Mouse (Mus musculus): ENCODE results near the gene Stra6. TPM values are rescaled to one million over a fixed set of nuclear protein-coding genes. Genes with fewer than 3 reads are reported as not detected.

Stra6 gene
- total RNA-seq, 2 experiments from 2014 or later, result 6.3 to 10.8 TPM

GRCm38 (mm10) chr9:58163146-58163545 lies 99.6 kb downstream of the Stra6 start:
- DNase-seq (ENCODE audit: low spot score in 2 of 2), result no peak

GRCm38 (mm10) chr9:58165779-58166178 lies 102.2 kb downstream of the Stra6 start:
- DNase-seq (ENCODE audit: low spot score in 2 of 2), result no peak

DNA sequence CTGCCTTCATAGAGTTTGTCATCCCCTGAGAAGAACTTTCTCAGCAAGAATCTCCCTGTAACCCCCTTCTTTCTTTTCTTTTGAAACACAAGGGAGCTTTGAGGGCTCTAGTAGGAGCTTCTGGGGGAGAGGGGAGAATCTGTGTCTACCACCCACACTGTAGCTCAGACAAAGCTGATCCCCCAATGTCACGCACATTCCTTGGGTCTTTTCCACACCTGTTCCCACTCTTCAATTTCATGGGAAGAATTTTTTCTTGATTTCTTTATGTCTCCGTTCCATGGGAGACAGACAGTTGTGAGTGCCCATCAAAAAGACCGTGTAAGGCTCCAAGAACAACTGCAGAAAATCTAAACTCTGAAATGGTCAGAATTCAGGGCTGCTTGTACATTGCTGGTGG lies 105.3 kb downstream of the Stra6 start:
- no peak for DNase-seq (ENCODE audit: low spot score in 2 of 2)

DNA sequence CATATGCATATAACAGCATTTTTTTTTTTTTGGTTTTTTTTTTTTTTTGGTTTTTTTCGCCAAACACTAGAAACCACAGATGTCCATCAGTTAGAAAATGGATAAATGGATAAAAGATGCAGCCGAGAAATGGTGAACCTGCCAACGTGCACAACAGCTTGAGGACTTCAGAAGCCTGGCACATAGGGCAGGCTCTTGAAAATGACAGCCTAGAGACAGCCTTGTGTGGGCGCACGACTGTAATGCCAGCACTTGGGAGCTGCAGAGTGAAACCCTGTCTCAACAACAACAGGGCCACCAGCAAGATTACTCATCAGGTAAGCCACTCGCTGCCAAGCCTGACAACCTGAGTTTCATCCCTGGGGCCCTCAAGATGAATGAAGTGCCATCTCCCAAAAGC lies 105.8 kb downstream of the Stra6 start:
- no peak for DNase-seq (ENCODE audit: low spot score in 2 of 2)

- DNase-seq (ENCODE audit: low spot score in 2 of 2), result no peak
Observed at GRCm38 (mm10) chr9:58172863-58173262, 109.3 kb downstream of the Stra6 start.

DNA sequence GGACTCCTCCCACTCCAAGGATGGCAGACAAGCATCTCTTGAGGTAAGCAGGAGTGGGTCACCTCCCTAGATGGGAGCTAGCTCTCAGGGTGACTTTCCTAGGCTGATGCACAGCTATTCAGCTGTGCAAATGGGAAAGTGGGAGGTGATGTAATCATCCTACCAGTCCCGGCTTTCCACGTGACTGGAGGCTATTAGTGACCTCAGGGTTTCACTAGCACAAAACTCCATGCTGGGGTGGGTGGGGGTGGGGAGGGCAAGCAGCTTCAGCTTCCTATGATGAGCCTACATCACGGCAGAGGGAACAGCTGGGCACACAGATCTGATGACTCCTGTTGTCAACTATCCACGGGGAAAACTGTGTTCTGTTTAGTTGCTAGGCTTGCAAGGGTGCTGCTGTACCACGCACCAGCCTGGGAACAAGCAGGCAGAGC lies 111.2 kb downstream of the Stra6 start:
- DNase-seq (ENCODE audit: low spot score in 2 of 2), result peak in 1 of 2 experiments; percentile 60

DNA sequence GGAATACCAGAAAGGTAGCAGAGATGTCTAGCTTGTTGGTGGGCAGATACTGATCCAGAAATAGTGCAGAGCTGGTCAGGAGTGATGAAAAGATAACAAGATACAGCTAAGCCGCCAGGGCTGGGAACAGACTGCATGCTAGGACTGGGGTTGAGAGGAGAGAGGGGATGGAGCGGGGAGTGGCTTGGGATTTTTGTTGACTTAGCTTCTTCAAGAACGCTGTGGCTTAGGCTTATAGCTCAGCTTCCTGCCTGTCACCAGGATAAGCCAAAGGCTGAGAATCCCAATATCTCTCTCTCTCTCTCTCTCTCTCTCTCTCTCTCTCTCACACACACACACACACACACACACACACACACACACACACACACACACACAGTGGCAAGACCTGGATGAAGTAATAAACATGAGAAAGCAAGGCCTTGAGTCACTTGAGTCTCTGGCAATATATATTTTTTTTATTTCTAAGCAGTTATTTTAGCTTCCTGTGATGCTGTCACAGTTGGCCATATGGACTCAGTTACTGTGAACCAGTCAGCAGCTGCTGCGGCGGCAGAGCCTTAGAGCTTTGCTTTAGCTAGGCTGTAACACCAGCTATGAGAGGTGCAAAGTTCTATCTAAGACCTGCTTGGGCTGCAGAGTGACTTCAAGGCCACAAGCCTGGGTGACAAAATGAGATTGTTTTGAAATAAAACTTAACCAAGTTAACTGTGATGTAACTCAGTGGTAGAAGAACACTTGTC lies 112.3 kb downstream of the Stra6 start:
- DNase-seq (ENCODE audit: low spot score in 2 of 2), result peak in 1 of 2 experiments; percentile 36

GRCm38 (mm10) chr9:58177165-58177564 lies 113.6 kb downstream of the Stra6 start:
- no peak for DNase-seq (ENCODE audit: low spot score in 2 of 2)

DNA sequence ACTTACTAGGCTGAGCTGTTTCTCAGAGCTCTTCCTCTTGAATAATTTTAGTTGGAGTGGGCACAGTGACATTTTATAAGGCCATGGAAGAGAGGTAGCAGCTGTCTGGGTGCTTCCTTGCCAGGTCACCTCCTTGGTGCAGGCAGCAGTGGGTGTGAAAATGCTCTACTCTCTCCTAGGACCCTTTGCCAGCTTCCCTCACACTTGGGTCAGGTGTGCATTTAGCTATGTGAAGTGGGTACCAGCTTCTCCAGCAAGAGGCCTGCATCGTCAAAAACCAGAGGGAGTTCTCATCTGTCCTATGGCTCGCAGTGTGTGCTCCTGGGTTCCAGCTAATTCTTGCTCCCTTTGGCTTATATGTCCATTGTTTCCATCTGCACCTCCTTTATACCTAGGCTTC lies 115.8 kb downstream of the Stra6 start:
- DNase-seq (ENCODE audit: low spot score in 2 of 2), result no peak

GRCm38 (mm10) chr9:58184456-58184855 lies 120.9 kb downstream of the Stra6 start:
- no peak for DNase-seq (ENCODE audit: low spot score in 2 of 2)

GRCm38 (mm10) chr9:58194222-58194621 lies 130.6 kb downstream of the Stra6 start:
- no peak for DNase-seq (ENCODE audit: low spot score in 2 of 2)

DNA sequence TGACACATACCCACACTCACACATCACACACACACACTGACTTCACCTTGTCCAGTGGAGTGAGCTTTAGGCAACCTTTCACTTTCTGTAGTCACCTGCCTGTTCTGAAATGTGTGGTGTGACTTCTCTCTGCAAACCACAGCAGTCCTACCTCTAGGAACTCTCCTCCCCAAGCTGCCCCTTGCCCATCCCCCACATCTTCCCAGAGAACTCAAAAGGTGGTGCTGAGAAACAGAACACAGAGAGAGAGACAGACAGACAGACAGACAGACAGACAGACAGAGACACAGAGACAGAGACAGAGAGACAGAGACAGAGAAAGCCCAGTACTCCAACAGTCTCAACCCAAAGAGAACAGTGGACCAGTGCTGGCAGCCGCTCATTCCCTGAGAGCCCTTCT lies 132.1 kb downstream of the Stra6 start:
- DNase-seq (ENCODE audit: low spot score in 2 of 2), result no peak

DNA sequence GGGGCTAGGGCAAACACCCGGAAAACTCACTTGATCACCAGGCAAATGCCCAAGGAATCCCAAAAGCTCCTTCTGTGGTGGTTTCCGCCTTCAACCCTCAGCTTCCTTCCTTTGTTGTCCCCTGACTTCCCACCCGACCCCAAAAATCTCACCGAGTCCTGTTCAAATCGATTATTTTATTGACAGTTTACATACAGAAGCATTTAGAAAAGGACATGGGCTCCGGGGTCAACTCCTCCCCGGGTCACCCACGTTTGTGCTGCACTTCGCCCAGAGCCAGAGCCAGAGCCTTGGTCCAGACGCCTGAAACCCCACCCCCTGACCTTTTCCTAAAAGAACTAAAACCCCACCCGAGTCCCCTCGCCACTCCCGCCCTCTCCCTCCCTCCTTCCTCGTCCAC lies 132.6 kb downstream of the Stra6 start:
- DNase-seq (ENCODE audit: low spot score in 2 of 2), result no peak

GRCm38 (mm10) chr9:58196610-58197567 lies 133.3 kb downstream of the Stra6 start:
- peak in 1 of 2 experiments; percentile 41 for DNase-seq (ENCODE audit: low spot score in 2 of 2)

DNA sequence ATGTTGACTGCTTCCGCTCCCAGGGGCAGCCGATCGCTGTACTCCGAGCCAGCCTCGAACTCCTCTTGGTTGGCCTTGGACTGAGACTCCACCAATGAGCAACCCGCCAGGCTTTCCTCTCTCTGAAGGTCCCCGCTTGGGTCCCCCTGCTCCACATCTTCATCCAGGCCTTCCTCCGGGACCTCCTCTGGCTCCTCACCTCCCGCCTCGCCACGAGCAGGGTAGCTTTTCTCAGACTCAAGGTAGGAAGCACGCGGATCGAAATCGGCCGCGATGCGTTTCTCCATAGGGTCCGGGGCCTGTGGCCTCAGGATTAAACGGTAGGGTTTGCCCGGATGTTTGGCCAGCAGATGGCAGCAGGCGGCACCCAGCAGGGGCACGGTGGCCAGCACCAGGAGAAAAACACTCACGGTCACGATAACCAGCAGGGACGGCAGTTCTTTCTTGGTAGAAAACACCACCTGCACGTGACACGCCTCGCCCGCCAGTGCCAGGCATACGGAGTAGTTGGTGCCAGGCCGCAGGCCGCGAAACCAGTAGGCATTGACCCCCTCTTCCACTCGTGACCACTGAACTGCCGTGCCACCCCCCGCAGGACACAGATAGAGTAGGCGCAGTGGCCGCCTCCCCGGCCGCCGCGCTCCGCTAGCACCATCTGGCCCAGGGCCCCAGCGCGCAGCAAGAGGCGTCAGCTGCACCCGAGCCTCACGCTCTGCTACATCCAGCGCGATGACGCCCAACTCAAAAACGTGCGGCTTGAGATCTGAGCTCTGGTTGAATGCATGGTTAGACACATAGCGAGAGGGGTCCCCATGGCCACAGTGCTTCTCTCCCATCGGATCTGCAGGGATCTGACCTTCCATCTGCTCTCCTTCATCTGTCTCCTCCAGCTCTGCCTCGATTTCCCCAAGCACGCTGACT lies 134.5 kb downstream of the Stra6 start:
- DNase-seq (ENCODE audit: low spot score in 2 of 2), result peak; percentile 49 to 71

- peak; percentile 47 to 55 for DNase-seq (ENCODE audit: low spot score in 2 of 2)
Observed at GRCm38 (mm10) chr9:58198801-58199371, 135.3 kb downstream of the Stra6 start.

GRCm38 (mm10) chr9:58199381-58200269 lies 136.0 kb downstream of the Stra6 start:
- DNase-seq (ENCODE audit: low spot score in 2 of 2), result peak in 1 of 2 experiments; percentile 37

DNA sequence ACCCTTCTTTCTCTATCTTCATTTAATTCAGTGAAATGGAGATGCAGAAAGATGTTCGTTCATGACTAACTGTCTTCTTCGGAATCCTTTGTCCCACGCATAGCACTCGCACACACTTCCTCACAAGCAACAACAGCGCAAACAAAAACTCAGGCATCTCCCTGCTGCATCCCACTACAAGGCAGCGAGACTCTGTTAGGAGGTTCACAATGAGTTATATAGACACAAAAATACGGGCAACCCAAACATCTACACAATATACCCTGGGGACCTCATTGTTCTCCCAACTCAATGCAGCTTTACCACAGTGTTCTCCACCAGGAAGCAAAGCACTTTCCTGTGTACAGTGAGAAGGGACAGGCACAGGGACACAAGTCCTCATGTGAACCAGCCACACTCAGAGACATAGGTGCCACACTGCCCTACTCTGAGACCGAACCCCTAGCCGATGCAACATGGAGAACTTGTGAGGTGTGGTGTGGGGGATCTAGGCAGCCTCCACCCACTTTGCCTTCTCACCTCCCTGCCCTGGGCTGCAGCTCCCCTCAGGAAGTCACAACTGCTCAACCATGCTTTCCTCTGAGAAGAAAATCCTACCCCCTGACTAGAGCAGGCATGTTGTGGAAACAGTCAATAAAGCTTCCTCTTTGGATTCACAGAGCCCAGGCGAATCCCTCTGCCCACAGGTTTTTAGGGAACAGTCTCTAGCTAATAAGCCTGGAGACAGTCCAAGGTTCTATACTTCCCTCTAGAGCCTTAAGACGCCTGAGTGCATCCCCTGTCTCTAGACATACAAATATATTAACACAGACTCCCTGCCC lies 136.9 kb downstream of the Stra6 start:
- DNase-seq (ENCODE audit: low spot score in 2 of 2), result peak in 1 of 2 experiments; percentile 21
